Mouse (Mus musculus): ENCODE results near the gene Ambp.

Gene Ambp

GRCm38 (mm10) chr4:63118639-63119437 is 35.8 kb downstream of the Ambp start:
- DNase-seq (ENCODE audit: low spot score in 2 of 2) = peak; percentile 20 to 52

- no peak for DNase-seq (ENCODE audit: low spot score in 2 of 2)
Observed at GRCm38 (mm10) chr4:63105651-63106050, 48.9 kb downstream of the Ambp start.

DNA sequence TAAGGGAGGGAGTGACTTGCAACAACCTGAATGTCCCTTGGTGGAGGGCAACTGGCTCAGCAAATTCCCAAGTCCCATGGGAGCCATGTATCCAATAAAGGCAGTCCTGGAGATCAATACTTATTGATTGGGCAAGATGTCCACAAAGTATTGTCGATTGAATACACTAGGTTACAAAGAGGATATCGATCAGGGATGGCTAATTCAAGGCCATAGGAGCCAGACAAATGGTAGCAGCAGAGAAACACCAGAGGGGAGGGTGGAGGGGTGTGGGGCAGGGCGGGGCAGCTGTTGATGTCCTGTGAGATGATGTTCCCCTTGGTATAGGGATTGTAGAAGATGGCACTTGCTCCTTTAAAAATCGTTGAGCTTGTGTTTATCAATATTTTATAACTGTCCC is 52.6 kb downstream of the Ambp start:
- DNase-seq (ENCODE audit: low spot score in 2 of 2) = no peak

GRCm38 (mm10) chr4:63100478-63100877 is 54.1 kb downstream of the Ambp start:
- DNase-seq (ENCODE audit: low spot score in 2 of 2) = no peak

GRCm38 (mm10) chr4:63097603-63098002 is 57.0 kb downstream of the Ambp start:
- no peak for DNase-seq (ENCODE audit: low spot score in 2 of 2)
